Mouse (Mus musculus): ENCODE data around the gene Nop16. TPM values are rescaled to one million over a fixed set of nuclear protein-coding genes. Genes with fewer than 3 reads are reported as not detected.
"Not testable (repeated sequence)": the region's sequence is repeated elsewhere in the genome, so short reads cannot be mapped to it uniquely, and the experiment has no call there.

Gene Nop16
- 51.2 and 53.2 TPM in 2 replicates for polyA plus RNA-seq (2015; fragmentation: Nextera tagmentation; extraction: Ambion mirVana)

DNA sequence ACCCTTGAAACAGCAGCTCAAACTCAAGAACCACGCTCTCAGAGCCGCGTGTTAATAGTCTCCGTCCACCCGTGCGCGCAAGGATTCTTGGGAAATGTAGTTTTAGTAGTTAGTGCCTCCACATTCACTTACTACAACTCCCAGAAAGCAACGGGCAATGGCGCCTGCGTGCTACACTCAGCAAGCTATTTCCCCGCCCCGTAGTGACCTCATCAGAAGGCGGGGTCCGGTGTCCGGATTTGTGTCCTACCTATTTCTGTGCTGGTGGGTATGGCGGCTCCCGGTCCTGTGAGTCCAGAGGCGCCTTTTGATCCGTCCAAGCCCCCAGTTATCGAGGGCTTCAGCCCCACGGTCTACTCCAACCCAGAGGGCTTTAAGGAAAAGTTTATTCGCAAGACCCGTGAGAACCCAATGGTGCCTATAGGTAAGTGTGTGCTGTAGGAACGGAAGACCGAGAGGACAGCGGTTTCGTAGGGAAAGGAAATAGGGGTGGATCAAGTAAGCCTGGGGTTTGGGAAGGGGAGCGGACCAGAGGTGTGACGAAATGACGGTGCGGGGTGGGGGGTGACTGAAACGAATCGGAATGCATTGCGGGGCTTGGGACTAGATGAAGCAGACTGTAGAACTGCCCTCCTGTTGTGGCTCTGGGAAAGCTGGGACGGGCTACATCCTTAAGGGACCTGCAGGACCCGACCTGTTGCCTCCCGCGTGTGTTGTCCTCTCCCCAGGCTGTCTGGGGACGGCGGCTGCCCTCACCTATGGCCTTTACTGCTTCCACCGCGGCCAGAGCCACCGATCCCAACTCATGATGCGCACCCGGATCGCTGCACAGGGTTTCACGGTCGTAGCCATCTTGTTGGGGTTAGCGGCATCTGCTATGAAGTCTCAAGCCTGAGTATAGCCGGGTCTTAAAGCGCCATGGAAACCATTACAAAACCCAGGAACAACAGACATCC, at the start of gene Nop16, which contains the start of gene Higd2a:
TSS of gene Nop16 (minus strand) at position 95 of the 956 bp plus-strand sequence.
TSS of gene Higd2a (plus strand) at position 212 of the 956 bp plus-strand sequence.
- H3K27ac ChIP-seq = peak within 1 kb of the TSS; percentile 91
- peak within 1 kb of the TSS; percentile 89 for H3K9ac ChIP-seq (replicated peaks)
- H3K36me3 ChIP-seq = peaks cover 25% of the 10 kb centered on the region
- under 1% methylated on average over 51 of the region's 51 CpGs for WGBS
- H3K4me3 ChIP-seq (replicated peaks) = peak within 1 kb of the TSS; percentile 90
- H3K4me1 ChIP-seq (replicated peaks) = peaks cover 28% of the 10 kb centered on the region
- H3K4me2 ChIP-seq (replicated peaks) = peak within 1 kb of the TSS; percentile 81
- H3K27me3 ChIP-seq = no peaks in the 10 kb centered on the region
- peak; percentile 97 for ATAC-seq
- H3K9me3 ChIP-seq = no peaks in the 10 kb centered on the region

DNA sequence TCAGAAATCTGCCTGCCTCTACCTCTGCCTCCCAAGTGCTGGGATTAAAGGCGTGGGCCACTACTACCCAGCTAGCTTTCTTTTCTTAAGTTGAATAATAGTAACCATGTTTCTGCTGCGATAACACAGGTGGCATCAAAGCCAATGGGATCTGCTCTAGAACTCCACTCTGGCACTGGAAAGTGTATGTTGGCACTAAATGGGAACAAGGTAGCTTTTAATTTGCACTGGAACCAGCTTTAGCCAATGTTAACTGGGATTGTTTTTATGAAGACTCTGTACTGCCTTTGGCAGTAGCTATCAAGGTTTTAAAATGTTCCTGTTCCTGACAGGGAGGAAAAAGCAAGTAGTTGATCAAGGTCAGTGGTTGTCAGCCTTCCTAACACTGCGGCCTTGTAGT, 45.1 kb upstream of the Nop16 start:
- H3K4me1 ChIP-seq (replicated peaks) = no peaks in the 10 kb centered on the region
- H3K4me3 ChIP-seq (replicated peaks) = no peak overlapping the region
- no peak overlapping the region for H3K9ac ChIP-seq (replicated peaks)
- no peaks in the 10 kb centered on the region for H3K27me3 ChIP-seq
- 94% methylated on average over 3 of the region's 3 CpGs for WGBS
- no peak overlapping the region for H3K4me2 ChIP-seq (replicated peaks)
- no peaks in the 10 kb centered on the region for H3K9me3 ChIP-seq
- no peak overlapping the region for H3K27ac ChIP-seq
- no peak for ATAC-seq
- peaks cover 36% of the 10 kb centered on the region for H3K36me3 ChIP-seq

DNA sequence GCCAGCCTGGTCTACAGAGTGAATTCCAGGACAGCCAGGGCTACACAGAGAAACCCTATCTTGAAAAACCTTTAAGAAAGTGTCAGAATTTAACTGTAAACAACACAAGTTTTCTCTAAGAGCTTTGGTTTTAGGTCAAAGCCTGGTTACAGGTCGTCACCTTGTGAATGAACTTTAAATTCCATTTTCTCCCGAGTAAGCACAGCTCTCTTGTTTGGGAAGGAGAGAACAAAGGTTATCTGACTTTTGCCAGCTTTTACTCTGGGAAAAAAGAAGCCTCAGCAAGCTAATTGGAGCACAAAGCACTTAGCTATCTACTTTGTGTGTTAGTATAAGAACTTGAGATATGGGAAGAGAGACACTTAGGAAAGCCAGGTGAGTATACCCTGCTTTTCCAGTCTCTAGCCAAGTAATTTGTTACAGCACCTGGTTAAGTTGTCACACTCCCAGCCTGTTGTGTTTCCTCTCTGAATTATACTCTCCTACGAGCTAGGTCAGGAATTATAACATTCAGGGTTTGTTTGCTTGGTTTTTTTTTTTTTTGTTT, 42.9 kb upstream of the Nop16 start:
- no peaks in the 10 kb centered on the region for H3K4me1 ChIP-seq (replicated peaks)
- no peak overlapping the region for H3K4me2 ChIP-seq (replicated peaks)
- H3K27ac ChIP-seq = no peak overlapping the region
- no peaks in the 10 kb centered on the region for H3K9me3 ChIP-seq
- H3K36me3 ChIP-seq = peaks cover 17% of the 10 kb centered on the region
- H3K4me3 ChIP-seq (replicated peaks) = no peak overlapping the region
- ATAC-seq = no peak
- WGBS = 84% methylated on average over 3 of the region's 3 CpGs
- no peak overlapping the region for H3K9ac ChIP-seq (replicated peaks)
- no peaks in the 10 kb centered on the region for H3K27me3 ChIP-seq

DNA sequence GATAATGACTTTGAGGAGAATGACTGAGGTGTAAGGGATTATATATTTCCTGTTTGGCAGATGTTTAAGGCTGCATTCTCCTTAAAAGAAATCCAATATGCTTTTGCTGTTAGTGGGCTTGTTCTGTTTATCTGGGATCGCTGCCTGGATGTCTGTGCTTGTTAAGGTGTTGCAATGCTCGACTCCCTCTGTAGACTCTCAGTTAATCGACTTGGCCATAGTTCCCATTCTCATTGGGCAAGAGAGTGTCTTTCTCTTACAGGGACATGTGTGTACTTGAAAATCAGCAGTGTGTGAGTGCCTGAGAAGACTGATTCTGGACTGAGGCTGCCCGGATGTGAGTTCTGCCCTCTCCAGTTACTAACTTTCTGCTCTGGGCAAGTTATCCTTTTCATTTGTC, 39.2 kb upstream of the Nop16 start:
- Histone ChIP-seq H3K9ac (replicated peaks) (no peak overlapping the region), H3K4me1 (replicated peaks) (peaks cover 6% of the 10 kb centered on the region), H3K27ac (no peak overlapping the region), H3K27me3 (no peaks in the 10 kb centered on the region), H3K36me3 (0 out of 2 replicates have a peak, but pooled peaks cover 5% of the 10 kb centered on the region), H3K4me2 (replicated peaks) (no peak overlapping the region), H3K9me3 (no peaks in the 10 kb centered on the region), H3K4me3 (replicated peaks) (no peak overlapping the region)
- 90% methylated on average over 4 of the region's 4 CpGs for WGBS
- ATAC-seq = no peak

DNA sequence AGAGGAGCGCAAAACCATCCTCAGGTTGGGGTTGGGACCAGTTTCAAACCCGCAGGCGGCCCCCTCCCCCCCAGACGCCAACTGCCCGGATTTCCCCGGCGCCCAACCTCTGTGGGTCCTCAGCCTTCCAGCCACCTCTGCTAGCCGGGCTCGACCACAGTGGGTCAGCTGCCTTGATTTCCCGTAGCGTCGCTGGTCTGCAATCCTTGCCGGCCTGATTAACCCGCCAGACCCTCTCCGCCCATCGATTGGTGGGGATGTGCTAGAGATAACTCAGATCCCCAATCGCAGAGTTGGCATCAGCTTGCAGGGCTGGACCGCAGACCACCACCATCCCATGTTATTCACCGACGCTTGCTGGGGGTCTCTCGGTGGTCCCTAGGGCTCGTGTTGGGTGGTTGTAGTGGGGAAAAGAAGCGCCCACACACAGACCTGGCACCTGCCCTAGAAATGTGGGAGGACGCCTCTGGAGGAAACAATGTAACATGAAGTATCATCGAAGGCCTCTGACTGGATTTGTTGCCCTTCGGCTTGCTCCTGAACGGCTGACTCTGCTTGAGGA, 32.2 kb upstream of the Nop16 start:
- peak; percentile 62; the same call in 1 of the 2 replicates for ATAC-seq
- Histone ChIP-seq H3K27me3 (peaks cover 8% of the 10 kb centered on the region; the same call in 1 of the 2 replicates), H3K4me3 (replicated peaks) (peak overlapping the region; percentile 97), H3K4me2 (replicated peaks) (peak overlapping the region; percentile 96), H3K4me1 (replicated peaks) (peaks cover 24% of the 10 kb centered on the region), H3K27ac (peak overlapping the region; percentile 92), H3K36me3 (no peaks in the 10 kb centered on the region), H3K9ac (replicated peaks) (peak overlapping the region; percentile 94), H3K9me3 (no peaks in the 10 kb centered on the region)
- 1% methylated on average over 26 of the region's 27 CpGs for WGBS

DNA sequence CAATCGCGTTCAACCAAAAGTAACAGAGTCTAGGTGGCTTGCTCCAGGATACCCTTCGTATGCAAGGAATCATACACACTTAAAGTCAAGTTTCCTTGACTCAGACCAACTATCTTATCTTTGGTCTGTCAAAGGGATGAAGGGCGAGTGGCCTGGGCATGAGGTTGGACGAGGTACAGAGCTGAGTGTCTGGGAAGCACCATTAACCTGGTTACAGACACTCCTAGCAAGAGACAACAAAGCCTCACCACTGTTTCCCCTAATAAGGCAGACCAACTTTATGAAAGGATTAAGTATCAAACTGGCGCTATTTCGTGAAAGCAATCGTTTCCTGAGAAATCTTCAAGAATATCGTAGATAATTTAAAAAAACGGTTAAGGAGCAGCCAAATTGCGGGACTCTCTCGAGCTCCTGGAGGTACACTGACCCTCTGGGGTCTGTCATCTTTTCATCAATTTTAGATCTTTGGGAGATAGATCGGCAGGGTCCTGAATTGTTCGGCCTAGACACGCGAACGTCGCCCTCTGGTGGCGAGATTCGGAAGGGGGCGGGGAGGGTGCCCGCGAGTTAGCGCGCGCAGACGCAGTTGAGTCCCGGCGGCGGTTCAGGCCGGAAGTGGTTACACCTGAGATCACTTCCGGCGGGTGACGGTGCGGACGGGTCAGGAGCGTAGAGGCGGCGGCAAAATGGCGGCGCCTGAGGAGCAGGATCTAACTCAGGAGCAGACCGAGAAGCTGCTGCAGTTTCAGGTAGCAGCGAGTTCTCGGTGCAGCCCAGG, 31.5 kb upstream of the Nop16 start, which contains the start of gene Faf2:
TSS of gene Faf2 (plus strand) at position 630 of the 778 bp plus-strand sequence.
- H3K27ac ChIP-seq = peak within 1 kb of the TSS; percentile 92
- H3K36me3 ChIP-seq = no peaks in the 10 kb centered on the region
- peak within 1 kb of the TSS; percentile 94 for H3K9ac ChIP-seq (replicated peaks)
- peak within 1 kb of the TSS; percentile 96 for H3K4me2 ChIP-seq (replicated peaks)
- no peaks in the 10 kb centered on the region for H3K9me3 ChIP-seq
- peak within 1 kb of the TSS; percentile 97 for H3K4me3 ChIP-seq (replicated peaks)
- H3K27me3 ChIP-seq = peaks cover 9% of the 10 kb centered on the region; the same call in 1 of the 2 replicates
- 13% methylated on average over 44 of the region's 44 CpGs for WGBS
- ATAC-seq = peak; percentile 98
- peaks cover 24% of the 10 kb centered on the region for H3K4me1 ChIP-seq (replicated peaks)

DNA sequence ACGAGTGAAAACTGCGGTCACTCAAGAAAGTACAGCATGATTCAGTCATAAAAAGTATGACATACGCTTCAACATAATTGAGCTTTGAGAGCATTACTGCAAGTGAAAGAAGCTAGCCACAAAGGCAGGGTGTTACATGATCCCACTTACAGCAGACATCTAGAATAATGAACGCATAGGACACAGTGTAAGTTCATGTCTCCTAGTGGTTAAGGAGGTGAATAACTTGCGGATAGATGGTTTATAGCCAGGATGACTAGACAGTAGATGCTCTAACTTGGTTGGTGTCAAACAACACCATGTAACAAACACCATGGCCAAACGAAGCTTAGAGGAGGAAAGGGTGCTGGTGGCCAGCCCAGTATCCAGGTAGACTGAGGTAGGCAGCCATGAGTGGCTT, 27.1 kb upstream of the Nop16 start:
- H3K36me3 ChIP-seq = no peaks in the 10 kb centered on the region
- ATAC-seq = no peak
- 75% methylated on average over 6 of the region's 6 CpGs for WGBS
- no peak overlapping the region for H3K4me3 ChIP-seq (replicated peaks)
- peaks cover 9% of the 10 kb centered on the region; the same call in 1 of the 2 replicates for H3K27me3 ChIP-seq
- H3K4me2 ChIP-seq (replicated peaks) = no peak overlapping the region
- H3K4me1 ChIP-seq (replicated peaks) = no peaks in the 10 kb centered on the region
- no peak overlapping the region for H3K27ac ChIP-seq
- H3K9me3 ChIP-seq = no peaks in the 10 kb centered on the region
- no peak overlapping the region for H3K9ac ChIP-seq (replicated peaks)

DNA sequence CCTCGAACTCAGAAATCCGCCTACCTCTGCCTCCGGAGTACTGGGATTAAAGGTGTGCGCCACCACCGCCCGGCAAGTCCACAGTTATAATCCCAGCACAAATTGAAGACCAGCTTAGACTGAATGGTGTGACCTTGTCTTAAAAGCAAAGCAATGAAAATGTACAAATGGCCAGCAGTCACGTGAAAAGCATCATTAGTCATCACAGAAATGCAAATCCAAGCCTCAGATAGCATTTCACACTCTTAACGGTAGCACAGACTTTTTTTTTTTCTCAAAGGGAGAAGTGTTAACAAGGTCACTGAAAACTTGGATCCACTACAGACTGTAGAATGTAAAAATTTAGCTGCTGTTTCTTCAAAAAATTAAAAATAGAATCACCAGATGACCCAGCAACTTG, 26.4 kb upstream of the Nop16 start:
- 81% methylated on average over 8 of the region's 8 CpGs for WGBS
- Histone ChIP-seq H3K9me3 (no peaks in the 10 kb centered on the region), H3K4me2 (replicated peaks) (no peak overlapping the region), H3K9ac (replicated peaks) (no peak overlapping the region), H3K27me3 (peaks cover 9% of the 10 kb centered on the region; the same call in 1 of the 2 replicates), H3K36me3 (no peaks in the 10 kb centered on the region), H3K4me3 (replicated peaks) (no peak overlapping the region), H3K4me1 (replicated peaks) (0 out of 2 replicates have a peak, but pooled peaks cover 6% of the 10 kb centered on the region), H3K27ac (no peak overlapping the region)
- ATAC-seq = no peak

DNA sequence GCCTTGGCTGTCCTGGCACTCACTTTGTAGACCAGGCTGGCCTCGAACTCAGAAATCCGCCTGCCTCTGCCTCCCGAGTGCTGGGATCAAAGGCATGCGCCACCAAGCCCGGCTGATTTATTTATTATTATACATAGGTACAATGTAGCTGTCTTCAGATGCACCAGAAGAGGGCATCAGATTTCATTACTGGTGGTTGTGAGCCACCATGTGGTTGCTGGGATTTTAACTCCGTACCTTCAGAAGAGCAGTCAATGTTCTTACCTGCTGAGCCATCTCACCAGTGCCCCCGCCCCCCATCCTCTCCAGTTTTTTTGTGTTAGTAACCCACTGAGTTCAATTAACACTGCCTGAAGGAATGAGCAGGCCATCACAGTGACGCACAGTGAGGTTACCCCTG, 23.3 kb upstream of the Nop16 start:
- not testable (repeated sequence) for H3K9ac ChIP-seq (replicated peaks); H3K27me3 ChIP-seq; ATAC-seq; H3K4me3 ChIP-seq (replicated peaks); H3K9me3 ChIP-seq; H3K36me3 ChIP-seq; H3K4me2 ChIP-seq (replicated peaks); H3K27ac ChIP-seq
- peaks cover 30% of the 10 kb centered on the region for H3K4me1 ChIP-seq (replicated peaks)
- WGBS = 88% methylated on average over 8 of the region's 8 CpGs

DNA sequence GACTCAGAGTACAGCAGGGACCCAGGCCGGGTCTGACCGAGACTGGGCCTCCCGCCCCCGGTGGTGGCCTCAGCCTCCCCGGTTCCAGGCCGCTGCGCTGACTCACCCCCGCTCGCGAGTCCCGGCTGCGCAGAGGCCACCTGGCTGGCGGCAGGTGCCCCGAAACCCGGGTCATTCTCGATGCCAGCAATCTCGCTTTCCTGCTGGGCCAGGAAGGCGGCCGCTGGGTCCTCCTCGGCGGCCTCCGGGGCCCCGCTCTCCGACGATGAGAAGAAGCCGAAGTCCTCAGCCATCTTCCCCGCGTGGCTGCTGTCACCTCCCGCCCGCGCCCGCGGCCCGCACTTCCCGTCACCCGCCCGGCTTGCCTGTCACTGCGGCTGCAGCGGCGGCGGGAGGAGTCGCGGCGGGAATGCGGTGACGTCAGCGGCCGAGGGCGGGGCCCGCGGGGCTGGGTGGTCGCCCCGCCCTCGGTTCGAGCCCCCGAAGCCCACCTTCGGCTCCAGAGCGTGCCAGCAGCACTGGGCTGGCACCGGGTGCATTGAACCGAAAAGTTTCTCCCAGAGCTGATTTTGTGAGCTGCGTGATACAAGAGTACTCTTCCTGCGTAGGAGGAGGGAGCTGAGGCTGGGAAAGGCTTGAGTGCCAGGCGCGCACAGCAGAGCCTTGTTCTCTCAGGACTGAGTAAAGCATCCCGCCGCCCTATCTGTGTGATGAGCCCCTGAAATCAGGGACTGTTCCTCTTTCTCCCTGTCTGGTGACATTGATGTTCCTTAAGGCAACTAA, 21.3 kb upstream of the Nop16 start, which contains the start of gene Cltb:
TSS of gene Cltb (minus strand) at position 373 of the 783 bp plus-strand sequence.
- Histone ChIP-seq H3K9me3 (no peaks in the 10 kb centered on the region), H3K4me1 (replicated peaks) (peaks cover 32% of the 10 kb centered on the region), H3K27me3 (peaks cover 9% of the 10 kb centered on the region), H3K36me3 (no peaks in the 10 kb centered on the region), H3K9ac (replicated peaks) (peak within 1 kb of the TSS; percentile 82), H3K27ac (peak within 1 kb of the TSS; percentile 72), H3K4me3 (replicated peaks) (peak within 1 kb of the TSS; percentile 62), H3K4me2 (replicated peaks) (peak within 1 kb of the TSS; percentile 86)
- under 1% methylated on average over 65 of the region's 66 CpGs for WGBS
- ATAC-seq = peak; percentile 72

DNA sequence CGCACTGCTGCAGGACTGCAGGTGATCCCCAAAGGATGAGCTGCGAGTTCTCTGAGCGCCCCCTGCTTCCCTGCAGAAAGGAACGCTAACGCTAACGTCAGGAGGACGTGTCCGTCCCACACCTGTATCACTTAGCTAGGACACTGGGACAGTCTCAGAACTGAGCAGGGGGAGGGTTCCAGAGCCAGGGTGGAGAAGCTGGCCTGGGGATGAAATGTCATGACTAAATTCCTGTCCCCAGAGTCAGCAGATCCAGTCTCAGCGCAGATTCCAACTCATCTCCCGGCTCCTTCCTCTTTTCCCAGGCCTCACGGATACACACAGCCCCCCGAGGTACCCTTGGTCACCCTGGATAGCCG, 20.7 kb upstream of the Nop16 start:
- peak overlapping the region; percentile 86 for H3K4me2 ChIP-seq (replicated peaks)
- H3K36me3 ChIP-seq = peaks cover 1% of the 10 kb centered on the region; the same call in 1 of the 2 replicates
- H3K27ac ChIP-seq = peak overlapping the region; percentile 72
- peak overlapping the region; percentile 82 for H3K9ac ChIP-seq (replicated peaks)
- 6% methylated on average over 13 of the region's 13 CpGs for WGBS
- no peaks in the 10 kb centered on the region for H3K9me3 ChIP-seq
- H3K4me3 ChIP-seq (replicated peaks) = peak overlapping the region; percentile 62
- H3K27me3 ChIP-seq = peaks cover 15% of the 10 kb centered on the region
- peak; percentile 60 for ATAC-seq
- peaks cover 32% of the 10 kb centered on the region for H3K4me1 ChIP-seq (replicated peaks)

Measured in midbrain, embryonic 13.5 days (tissue).